Mouse (Mus musculus): ENCODE measurements around the gene Ntf5. TPM values are rescaled to one million over a fixed set of nuclear protein-coding genes. Genes with fewer than 3 reads are reported as not detected.

The Ntf5 gene
- polyA plus RNA-seq (2011; ENCODE audit: insufficient read depth, insufficient read length, low replicate concordance, missing spikeins), result 1.8 TPM in 1 of 2 replicates, not detected in the other

DNA sequence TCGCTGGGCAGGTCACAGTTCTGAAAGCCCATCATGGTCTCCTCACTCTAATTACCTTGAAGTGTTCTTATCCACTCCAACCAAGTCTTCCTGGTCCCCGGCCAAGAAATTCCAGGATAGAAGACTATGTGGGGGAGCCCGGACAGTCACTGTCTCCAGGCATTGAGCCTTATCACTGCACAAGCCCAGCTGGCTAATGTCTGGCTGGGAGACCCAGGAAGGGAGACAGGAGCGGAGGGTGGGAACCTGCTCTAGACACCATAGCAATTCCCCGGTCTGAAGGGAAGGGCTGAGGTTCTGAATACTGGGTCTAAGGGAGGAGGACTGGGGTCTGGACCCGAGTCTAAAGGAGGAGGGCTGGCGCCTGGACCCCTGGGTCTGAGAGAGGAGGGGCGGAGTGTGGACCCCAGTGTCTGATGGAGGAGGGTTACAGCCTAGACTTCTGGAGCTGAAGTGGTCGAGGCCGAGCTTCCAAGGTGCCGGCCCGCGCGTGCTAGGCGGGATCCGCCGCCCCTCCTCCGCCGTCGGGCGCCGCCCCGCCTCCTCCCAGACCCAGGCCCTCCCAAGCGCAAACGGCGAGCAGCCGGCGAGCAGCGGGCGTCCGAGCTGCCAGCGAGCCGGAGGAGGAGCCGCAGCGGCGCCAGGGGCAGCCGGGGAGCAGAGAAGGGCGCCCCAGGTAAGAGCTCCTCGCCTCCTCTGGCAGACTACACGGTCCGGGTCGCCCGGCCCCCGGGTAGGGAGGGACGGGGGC is at the start of gene Ntf5:
Gene Ntf5 (plus strand): TSS at position 583 of the 751 bp plus-strand sequence.
- Histone ChIP-seq H3K4me1 (ENCODE audit: control insufficient read depth, insufficient read depth, low read length) (no peaks in the 10 kb centered on the region), H3K27ac (ENCODE audit: control insufficient read depth, insufficient read depth, low read depth, low read length, poor library complexity) (no peak within 1 kb of the TSS), H3K4me3 (replicated peaks; ENCODE audit: control insufficient read depth, low read depth, low read length) (no peak within 1 kb of the TSS)
- WGBS, result 8% methylated on average over 40 of the region's 45 CpGs
- TF ChIP-seq CTCF (IDR thresholded peaks at IDR 0.05; ENCODE audit: control insufficient read depth, insufficient read depth, low read length) (no peak), POLR2A (IDR thresholded peaks at IDR 0.05; ENCODE audit: borderline replicate concordance, control insufficient read depth, low read depth, low read length) (no peak)

- no peak for TF ChIP-seq POLR2A (IDR thresholded peaks at IDR 0.05; ENCODE audit: borderline replicate concordance, control insufficient read depth, low read depth, low read length)
- TF ChIP-seq CTCF (IDR thresholded peaks at IDR 0.05; ENCODE audit: control insufficient read depth, insufficient read depth, low read length), result no peak
- Histone ChIP-seq H3K27ac (ENCODE audit: control insufficient read depth, insufficient read depth, low read depth, low read length, poor library complexity) (no peak overlapping the region), H3K4me1 (ENCODE audit: control insufficient read depth, insufficient read depth, low read length) (no peaks in the 10 kb centered on the region), H3K4me3 (replicated peaks; ENCODE audit: control insufficient read depth, low read depth, low read length) (no peak overlapping the region)
- 34% methylated on average over 2 of the region's 2 CpGs for whole genome bisulfite sequencing
Observed at GRCm38 (mm10) chr7:45363983-45364382, 49.5 kb upstream of the Ntf5 start.

DNA sequence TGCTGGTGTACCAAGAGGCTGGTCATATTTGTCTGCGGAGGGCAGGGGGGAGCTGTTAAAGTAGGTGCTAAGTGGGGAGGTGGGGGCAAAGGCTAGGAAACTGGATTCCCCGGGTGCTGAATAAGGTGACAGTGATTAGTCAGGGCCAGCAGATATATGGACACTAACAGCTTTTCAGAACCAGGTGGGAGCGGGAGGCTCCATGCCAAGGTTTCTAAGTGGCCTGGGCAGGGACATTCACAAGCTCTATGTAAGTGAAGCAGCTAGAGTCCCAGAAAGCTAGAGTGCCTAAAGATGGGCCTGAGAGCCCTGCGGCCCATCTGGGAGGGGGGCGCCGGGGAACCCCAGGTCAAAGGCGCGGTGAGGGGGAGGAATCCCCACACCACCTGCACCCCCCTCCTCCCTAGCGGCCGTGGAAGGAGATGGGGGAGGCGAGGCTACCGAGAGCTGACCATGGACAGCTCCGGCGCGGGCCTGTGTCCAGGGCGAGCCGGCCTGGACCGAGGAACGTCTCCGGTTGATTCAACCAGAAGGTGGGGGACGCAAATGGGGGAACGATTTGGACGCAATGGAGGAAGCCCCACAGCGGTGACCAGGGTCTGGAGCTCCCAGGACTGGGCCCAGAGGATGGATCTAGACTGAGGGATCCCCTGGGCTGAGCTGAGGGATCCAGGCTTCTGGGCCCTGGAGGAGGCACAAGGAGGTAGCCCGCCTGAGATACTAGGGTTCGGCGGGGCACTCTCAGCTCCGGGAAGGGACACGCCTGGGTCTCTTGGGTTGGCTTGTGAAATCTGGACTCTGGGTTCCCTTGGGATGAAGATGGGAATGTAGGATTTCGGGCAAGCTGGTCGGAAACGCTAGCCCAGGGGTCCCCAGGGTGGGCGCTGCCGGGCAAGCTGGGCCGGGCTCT is 47.5 kb upstream of the Ntf5 start:
- no peaks in the 10 kb centered on the region; the same call in 1 of the 2 replicates for H3K4me1 ChIP-seq (ENCODE audit: control insufficient read depth, insufficient read depth, low read length)
- 13% methylated on average over 35 of the region's 35 CpGs for WGBS
- TF ChIP-seq POLR2A (IDR thresholded peaks at IDR 0.05; ENCODE audit: borderline replicate concordance, control insufficient read depth, low read depth, low read length), result no peak
- no peak for TF ChIP-seq CTCF (IDR thresholded peaks at IDR 0.05; ENCODE audit: control insufficient read depth, insufficient read depth, low read length)
- no peak overlapping the region for H3K27ac ChIP-seq (ENCODE audit: control insufficient read depth, insufficient read depth, low read depth, low read length, poor library complexity)
- H3K4me3 ChIP-seq (replicated peaks; ENCODE audit: control insufficient read depth, low read depth, low read length), result no peak overlapping the region

GRCm38 (mm10) chr7:45366652-45367019 is 46.9 kb upstream of the Ntf5 start, which contains the start of gene Ppfia3:
Gene Ppfia3, minus strand, starts transcription at chr7:45367019.
- under 1% methylated on average over 25 of the region's 26 CpGs for WGBS
- H3K4me1 ChIP-seq (ENCODE audit: control insufficient read depth, insufficient read depth, low read length), result no peaks in the 10 kb centered on the region; the same call in 1 of the 2 replicates
- TF ChIP-seq POLR2A (IDR thresholded peaks at IDR 0.05; ENCODE audit: borderline replicate concordance, control insufficient read depth, low read depth, low read length) (no peak), CTCF (IDR thresholded peaks at IDR 0.05; ENCODE audit: control insufficient read depth, insufficient read depth, low read length) (no peak)
- H3K27ac ChIP-seq (ENCODE audit: control insufficient read depth, insufficient read depth, low read depth, low read length, poor library complexity), result 0 out of 2 replicates have a peak within 1 kb of the TSS, but pooled peaks have one; percentile 27
- H3K4me3 ChIP-seq (replicated peaks; ENCODE audit: control insufficient read depth, low read depth, low read length), result peak within 1 kb of the TSS; percentile 71

GRCm38 (mm10) chr7:45367020-45367880 is 46.2 kb upstream of the Ntf5 start:
- peak overlapping the region; percentile 71 for H3K4me3 ChIP-seq (replicated peaks; ENCODE audit: control insufficient read depth, low read depth, low read length)

DNA sequence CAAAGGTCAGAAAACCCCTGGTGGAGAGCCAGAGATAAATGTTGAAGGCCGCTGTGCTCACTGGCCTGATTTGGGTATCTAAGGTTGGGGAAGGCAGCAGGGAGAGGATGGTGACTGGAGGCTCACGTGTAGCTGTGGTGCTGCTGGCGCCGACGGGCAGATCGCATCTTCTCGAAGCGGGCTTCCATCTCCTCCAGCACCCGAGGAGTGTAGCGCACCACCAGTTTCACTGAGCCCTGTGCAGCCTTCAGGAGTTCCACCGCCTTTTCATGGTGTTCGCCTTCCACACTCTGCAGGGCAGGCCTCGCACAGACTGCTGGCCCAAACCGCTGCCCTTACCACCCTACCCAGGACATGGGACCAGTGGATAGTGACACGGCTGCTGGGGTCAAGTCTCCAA is 45.3 kb upstream of the Ntf5 start:
- TF ChIP-seq CTCF (IDR thresholded peaks at IDR 0.05; ENCODE audit: control insufficient read depth, insufficient read depth, low read length) (no peak), POLR2A (IDR thresholded peaks at IDR 0.05; ENCODE audit: borderline replicate concordance, control insufficient read depth, low read depth, low read length) (no peak)
- H3K4me3 ChIP-seq (replicated peaks; ENCODE audit: control insufficient read depth, low read depth, low read length), result no peak overlapping the region
- no peaks in the 10 kb centered on the region; the same call in 1 of the 2 replicates for H3K4me1 ChIP-seq (ENCODE audit: control insufficient read depth, insufficient read depth, low read length)
- no peak overlapping the region for H3K27ac ChIP-seq (ENCODE audit: control insufficient read depth, insufficient read depth, low read depth, low read length, poor library complexity)
- 82% methylated on average over 15 of the region's 15 CpGs for WGBS

More at GRCm38 (mm10) chr7:45367020-45367880, 46.2 kb upstream of the Ntf5 start:
- Histone ChIP-seq H3K27ac (ENCODE audit: control insufficient read depth, insufficient read depth, low read depth, low read length, poor library complexity) (0 out of 2 replicates have a peak overlapping the region, but pooled peaks have one; percentile 27), H3K4me1 (ENCODE audit: control insufficient read depth, insufficient read depth, low read length) (no peaks in the 10 kb centered on the region; the same call in 1 of the 2 replicates)
- WGBS, result 1% methylated on average over 70 of the region's 70 CpGs
- TF ChIP-seq POLR2A (IDR thresholded peaks at IDR 0.05; ENCODE audit: borderline replicate concordance, control insufficient read depth, low read depth, low read length) (peak; percentile 20; the same call in 1 of the 2 replicates), CTCF (IDR thresholded peaks at IDR 0.05; ENCODE audit: control insufficient read depth, insufficient read depth, low read length) (peak; percentile 70)

DNA sequence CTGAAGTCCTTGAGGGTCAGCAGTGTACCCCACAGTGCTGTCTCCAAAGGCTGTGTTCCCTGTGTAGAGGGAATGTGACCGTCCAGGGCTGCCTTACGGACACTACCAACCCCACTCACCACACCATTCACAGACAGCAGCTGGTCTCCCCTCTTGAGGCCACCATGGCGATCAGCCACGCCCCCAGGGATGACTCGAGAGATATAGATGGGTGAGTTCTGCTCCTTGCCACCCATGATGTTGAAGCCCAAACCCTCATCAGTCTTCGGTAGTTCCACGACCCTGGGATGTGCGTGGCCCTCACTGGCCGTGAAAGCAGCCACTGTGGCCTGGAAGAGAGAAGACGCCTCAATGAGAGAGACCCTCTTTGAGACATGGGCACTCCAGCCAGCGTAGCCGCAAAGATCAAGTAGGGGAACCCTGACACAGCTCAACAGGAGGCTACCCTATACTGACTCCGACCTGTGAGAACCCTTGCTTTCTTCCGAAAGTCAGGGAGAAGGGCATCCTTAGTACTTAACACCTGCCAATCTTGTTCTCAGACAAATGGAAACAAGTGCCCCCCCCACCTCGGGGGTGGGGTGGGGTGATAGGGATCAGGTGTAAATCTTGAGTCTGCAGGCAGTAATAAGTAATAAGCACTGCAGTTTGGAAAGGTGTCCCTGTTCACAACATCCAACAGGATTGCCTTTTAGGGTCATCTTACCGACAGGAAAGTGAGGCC is 44.3 kb upstream of the Ntf5 start:
- WGBS, result 70% methylated on average over 16 of the region's 16 CpGs
- Histone ChIP-seq H3K4me1 (ENCODE audit: control insufficient read depth, insufficient read depth, low read length) (no peaks in the 10 kb centered on the region; the same call in 1 of the 2 replicates), H3K4me3 (replicated peaks; ENCODE audit: control insufficient read depth, low read depth, low read length) (no peak overlapping the region), H3K27ac (ENCODE audit: control insufficient read depth, insufficient read depth, low read depth, low read length, poor library complexity) (no peak overlapping the region)
- TF ChIP-seq CTCF (IDR thresholded peaks at IDR 0.05; ENCODE audit: control insufficient read depth, insufficient read depth, low read length) (no peak), POLR2A (IDR thresholded peaks at IDR 0.05; ENCODE audit: borderline replicate concordance, control insufficient read depth, low read depth, low read length) (no peak)
